Mouse (Mus musculus) macrophage (primary cell): ENCODE data around the gene Sec31a. TPM values are rescaled to one million over a fixed set of nuclear protein-coding genes. Genes with fewer than 3 reads are reported as not detected.
"Not testable (repeated sequence)": the region's sequence is repeated elsewhere in the genome, so short reads cannot be mapped to it uniquely, and the experiment has no call there.

Experiments used
- H3K27ac ChIP-seq: fragments of 350-480 bp; formaldehyde crosslinking; 2 replicates; pipeline ENCODE4 v1.9.0; 2021
- H3K36me3 ChIP-seq: fragments of 350-480 bp; formaldehyde crosslinking; 2 replicates; pipeline ENCODE4 v1.9.0; 2021; ENCODE audit errors: inconsistent target
- H3K4me3 ChIP-seq: fragments of 350-480 bp; formaldehyde crosslinking; 2 replicates; pipeline ENCODE4 v1.9.0; 2021; ENCODE audit errors: inconsistent target
- H3K79me2 ChIP-seq: fragments of 350-480 bp; formaldehyde crosslinking; 2 replicates; pipeline ENCODE4 v1.9.0; 2021; ENCODE audit errors: inconsistent target
- WGBS: methylation state at CpG from one replicate; pipeline ENCODE4 v1.1.7; 2026; ENCODE audit warnings: inconsistent platforms; ENCODE audit not compliant: missing documents; 5-methylcytosine and 5-hydroxymethylcytosine counted together
- polyA plus RNA-seq: library from polyadenylated mRNA; stranded (reverse); fragments of 250-400 nt; gene quantifications from 3 replicates; pipeline ENCODE4 v1.2.4, GENCODE M21; 2018; ENCODE audit warnings: inconsistent platforms

Gene Sec31a
- polyA plus RNA-seq, 1 experiment from 2014 or later = 148 TPM

DNA sequence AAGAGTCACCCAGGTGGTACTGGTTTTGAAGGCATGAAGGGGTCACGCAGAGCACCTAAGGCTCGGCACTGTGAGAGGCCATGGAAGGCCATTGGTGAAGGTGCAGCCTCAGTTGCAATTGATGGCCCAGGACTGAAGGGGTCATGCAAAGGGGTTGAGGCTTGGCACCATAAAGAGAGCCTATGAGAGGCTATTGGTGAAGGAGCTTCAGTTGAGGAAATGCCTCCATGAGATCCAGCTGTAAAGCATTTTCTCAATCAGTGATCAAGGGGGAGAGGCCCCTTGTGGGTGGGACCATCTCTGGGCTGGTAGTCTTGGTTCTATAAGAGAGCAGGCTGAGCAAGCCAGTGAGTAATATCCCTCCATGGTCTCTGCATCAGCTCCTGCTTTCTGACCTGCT lies 9.8 kb upstream of the Sec31a start:
- Histone ChIP-seq H3K36me3 (peaks cover 32% of the 10 kb centered on the region; the same call in 1 of the 2 replicates), H3K79me2 (peaks cover 81% of the 10 kb centered on the region)
- 93% methylated on average over 2 of the region's 2 CpGs for WGBS
- not testable (repeated sequence) for H3K4me3 ChIP-seq, H3K27ac ChIP-seq

DNA sequence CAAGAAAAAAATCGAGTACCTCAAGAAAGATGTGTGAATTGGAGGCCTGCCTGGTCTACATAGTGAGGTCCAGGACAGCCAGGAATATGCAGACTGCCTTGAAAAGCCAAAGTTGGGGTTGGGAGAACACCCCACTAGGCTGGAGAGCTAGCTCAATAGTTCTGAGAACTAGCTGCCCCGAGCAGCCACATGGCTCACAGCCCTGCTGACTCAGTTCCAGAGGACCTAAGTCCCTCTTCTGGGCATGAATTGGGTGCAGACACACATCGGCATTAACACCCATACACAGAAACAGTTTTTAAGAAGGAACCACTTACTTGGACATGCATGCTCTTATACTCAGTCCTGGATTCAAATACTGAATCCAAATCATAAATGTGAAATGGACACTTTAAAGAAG lies 8.2 kb upstream of the Sec31a start:
- 48% methylated on average over 3 of the region's 3 CpGs for WGBS

DNA sequence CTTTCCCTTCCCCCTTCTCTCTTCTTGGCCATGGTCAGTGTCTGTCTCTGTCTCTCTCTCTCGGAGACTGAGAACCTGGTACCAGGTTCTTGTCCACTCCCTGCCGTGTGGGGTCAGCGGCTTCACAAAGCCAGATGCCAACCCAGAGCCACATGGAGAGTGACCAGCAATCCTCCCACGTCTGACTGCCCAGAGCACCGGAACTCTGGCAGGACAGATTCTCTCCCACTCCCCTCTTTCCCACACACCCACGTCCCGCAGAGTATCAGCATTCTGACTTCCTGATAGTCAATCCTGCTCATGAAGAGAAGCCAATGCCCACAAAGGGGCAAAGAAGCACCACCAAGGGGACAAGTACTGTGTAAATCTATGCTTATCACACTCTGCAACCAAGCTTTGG lies 7.6 kb upstream of the Sec31a start:
- no peak overlapping the region for H3K27ac ChIP-seq
- peaks cover 75% of the 10 kb centered on the region for H3K79me2 ChIP-seq
- peaks cover 32% of the 10 kb centered on the region; the same call in 1 of the 2 replicates for H3K36me3 ChIP-seq
- no peak overlapping the region for H3K4me3 ChIP-seq
- WGBS = 89% methylated on average over 7 of the region's 7 CpGs

More for the DNA sequence above, 8.2 kb upstream of the Sec31a start:
- Histone ChIP-seq H3K36me3 (peaks cover 32% of the 10 kb centered on the region; the same call in 1 of the 2 replicates), H3K27ac (no peak overlapping the region), H3K79me2 (peaks cover 81% of the 10 kb centered on the region), H3K4me3 (no peak overlapping the region)

DNA sequence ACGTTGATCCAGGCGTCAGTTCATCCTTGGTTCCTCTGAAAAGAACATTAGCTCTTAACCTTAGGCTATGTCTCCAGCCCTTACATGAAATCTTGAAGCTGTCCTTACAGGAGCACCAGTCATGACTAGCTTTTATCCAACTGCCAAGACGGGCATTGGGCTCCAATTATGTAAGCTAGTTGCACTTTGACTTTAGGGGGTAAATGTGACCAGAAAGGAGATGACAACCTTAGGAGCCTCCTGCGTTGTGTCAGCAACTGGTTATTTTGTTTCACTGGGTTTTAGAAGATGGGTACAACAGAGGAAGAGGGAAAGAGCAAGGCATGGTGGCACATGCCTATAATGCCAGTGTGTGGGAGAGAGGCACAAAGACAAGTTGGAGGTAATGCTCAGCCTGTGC lies 2.8 kb upstream of the Sec31a start:
- 92% methylated on average over 4 of the region's 4 CpGs for WGBS
- Histone ChIP-seq H3K36me3 (peaks cover 16% of the 10 kb centered on the region; the same call in 1 of the 2 replicates), H3K4me3 (no peak overlapping the region), H3K27ac (no peak overlapping the region), H3K79me2 (peaks cover 47% of the 10 kb centered on the region)

DNA sequence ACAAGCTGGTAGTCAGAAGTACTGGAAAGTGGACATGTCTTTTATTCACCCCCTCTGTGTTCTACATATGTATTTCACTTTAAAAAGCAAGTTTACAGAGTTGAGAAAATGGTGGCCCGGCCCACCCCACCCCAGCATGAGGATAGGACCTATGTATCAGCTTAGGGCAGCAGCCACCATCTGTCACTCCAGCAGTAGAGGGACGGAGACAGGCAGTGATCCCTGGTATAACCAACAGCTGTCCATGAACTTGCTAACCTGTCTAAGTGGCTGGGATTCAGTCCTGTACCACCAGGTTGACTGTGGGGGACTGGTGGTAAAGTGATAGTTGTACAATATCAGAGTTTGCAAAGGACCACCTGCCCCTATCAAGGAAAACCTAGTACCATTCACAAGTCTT lies 2.0 kb upstream of the Sec31a start:
- Histone ChIP-seq H3K79me2 (peaks cover 47% of the 10 kb centered on the region), H3K36me3 (peaks cover 10% of the 10 kb centered on the region; the same call in 1 of the 2 replicates), H3K27ac (no peak overlapping the region), H3K4me3 (no peak overlapping the region)
- 92% methylated on average over 2 of the region's 2 CpGs for WGBS

DNA sequence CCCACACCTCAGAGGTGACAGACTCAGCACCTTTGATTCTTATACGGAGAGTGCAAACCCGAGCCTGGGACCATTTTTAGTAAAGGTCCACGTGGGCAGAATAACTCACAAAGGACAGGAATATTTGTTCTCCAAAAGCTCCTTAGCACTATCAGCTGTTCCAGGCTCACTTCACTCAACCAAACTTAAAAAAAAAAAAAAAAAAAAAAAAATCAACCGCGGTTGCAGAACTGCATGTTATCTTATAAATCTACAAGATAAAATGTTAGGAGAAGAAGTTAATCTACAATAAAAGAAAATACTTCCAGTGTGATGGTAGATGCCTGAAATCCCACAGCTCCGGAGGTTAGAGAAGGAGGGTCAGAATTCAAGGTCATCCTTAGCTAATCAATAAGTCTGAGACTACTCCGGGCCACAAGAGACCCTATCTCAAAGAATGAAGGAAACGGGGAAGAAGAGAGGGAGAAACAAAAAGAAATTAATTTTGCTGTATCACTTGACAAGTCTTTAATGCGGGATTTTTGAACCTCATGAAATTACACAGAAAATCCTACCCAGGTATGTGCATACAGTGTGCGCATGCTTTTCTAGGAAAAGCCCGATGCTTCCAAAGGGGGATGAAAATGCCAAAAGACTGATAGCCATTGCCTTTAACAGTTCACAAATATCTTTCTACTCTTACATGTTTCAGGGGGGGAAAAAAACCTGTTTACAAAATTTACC lies 1.4 kb downstream of the Sec31a start:
- Histone ChIP-seq H3K27ac (no peak overlapping the region), H3K36me3 (no peaks in the 10 kb centered on the region), H3K79me2 (peaks cover 62% of the 10 kb centered on the region), H3K4me3 (peak overlapping the region; percentile 74)
- WGBS = 61% methylated on average over 9 of the region's 11 CpGs

DNA sequence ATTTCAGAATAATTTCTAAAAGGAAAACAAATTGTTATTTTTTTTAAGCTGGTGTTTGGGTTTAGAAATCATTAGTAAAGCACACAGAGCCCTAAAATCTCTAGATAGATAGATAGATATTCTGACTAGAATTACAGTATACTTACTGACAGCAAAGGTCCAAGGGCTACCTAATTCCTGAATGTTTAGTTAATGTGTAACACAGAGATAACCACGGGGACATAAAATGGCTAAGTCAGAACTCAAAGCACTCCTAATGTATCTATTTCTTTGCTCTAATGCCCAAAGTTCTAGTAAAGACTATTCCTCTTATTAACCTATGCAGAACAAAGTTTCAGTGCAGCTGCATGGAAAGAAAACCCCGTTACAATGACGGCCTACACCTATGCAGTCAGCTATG lies 3.1 kb downstream of the Sec31a start:
- WGBS = 93% methylated on average over 3 of the region's 3 CpGs
- Histone ChIP-seq H3K36me3 (no peaks in the 10 kb centered on the region), H3K79me2 (peaks cover 79% of the 10 kb centered on the region), H3K4me3 (no peak overlapping the region), H3K27ac (no peak overlapping the region)

DNA sequence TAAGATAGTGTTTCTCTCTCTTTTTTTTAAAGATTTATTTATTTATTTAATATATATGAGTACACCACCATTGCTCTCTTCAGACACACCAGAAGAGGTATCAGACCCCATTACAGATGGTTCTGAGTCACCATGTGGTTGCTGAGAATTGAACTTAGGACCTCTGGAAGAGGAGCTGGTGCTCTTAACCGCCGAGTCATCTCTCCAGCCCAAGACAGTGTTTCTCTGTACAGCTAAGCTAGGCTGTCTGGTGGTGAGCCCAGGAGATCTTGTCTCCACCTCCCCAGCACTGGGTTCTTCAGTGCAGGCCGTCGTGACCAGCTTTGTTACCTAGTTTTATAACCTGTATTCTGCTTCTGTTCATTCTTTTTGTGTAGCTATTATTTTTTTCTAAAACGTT lies 5.8 kb downstream of the Sec31a start:
- Histone ChIP-seq H3K36me3 (peaks cover 17% of the 10 kb centered on the region), H3K79me2 (peaks cover 78% of the 10 kb centered on the region), H3K27ac (no peak overlapping the region), H3K4me3 (no peak overlapping the region)
- 84% methylated on average over 5 of the region's 5 CpGs for WGBS

DNA sequence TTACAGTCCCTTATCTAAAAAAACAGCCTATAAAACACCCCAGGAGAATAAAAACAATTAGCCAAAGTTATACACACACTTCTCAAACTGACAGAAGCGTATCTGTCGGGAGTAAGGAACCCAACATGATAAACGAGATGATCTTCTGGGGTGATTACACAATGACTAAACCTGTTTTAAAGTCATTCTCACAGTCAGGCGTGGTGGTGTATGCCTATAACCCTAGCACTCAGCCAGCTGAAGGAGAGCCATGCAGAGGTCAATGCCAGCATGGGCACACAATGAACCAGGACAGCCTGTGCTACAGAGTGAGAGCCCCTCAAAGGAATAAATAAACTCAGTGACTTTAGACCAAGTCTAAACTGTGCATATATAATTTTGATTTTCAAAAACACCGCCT lies 7.5 kb downstream of the Sec31a start:
- H3K36me3 ChIP-seq = peaks cover 34% of the 10 kb centered on the region
- no peak overlapping the region for H3K27ac ChIP-seq
- H3K79me2 ChIP-seq = peaks cover 60% of the 10 kb centered on the region
- 80% methylated on average over 5 of the region's 5 CpGs for WGBS
- H3K4me3 ChIP-seq = no peak overlapping the region

DNA sequence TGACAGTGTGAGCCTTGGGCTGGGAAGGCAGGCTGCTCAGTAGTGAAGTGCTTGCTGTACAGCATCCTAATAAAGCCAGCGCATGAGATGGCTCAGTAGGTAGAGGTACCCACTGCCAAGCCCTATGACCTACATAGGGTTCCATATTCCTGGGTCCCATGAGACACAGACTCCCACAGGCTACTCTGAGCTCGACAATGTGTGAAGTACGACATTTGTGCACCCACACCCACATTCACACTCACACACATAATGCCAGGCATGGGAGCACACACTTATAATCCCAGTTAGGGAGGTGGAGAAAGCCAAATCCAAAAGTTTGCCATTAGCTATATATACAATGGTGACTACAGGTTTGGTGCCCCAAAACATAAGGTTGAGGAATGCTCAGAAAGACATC lies 19.3 kb downstream of the Sec31a start:
- Histone ChIP-seq H3K4me3 (no peak overlapping the region), H3K79me2 (no peaks in the 10 kb centered on the region), H3K36me3 (peaks cover 75% of the 10 kb centered on the region), H3K27ac (no peak overlapping the region)
- 95% methylated on average over 3 of the region's 3 CpGs for WGBS

DNA sequence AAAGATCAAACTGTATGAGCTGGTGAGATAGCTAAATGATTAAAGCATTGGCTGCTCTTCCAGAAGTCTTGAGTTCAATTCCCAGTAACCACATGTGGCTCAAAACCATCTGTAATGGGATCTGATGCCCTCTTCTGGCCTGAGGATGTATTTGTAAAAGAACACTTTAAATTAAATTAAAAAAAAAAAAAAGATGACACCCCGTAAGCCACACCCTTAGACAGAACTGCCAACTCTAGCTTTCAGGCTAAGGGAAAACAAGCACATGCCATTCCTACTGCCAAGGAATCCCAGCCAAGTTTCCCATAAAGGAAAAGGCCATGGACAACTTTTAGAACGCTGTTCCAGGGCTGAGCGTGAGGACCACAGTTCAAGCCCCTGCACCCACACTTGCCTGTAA lies 22.4 kb downstream of the Sec31a start:
- Histone ChIP-seq H3K4me3 (no peak overlapping the region), H3K27ac (no peak overlapping the region), H3K79me2 (no peaks in the 10 kb centered on the region), H3K36me3 (peaks cover 85% of the 10 kb centered on the region)
- WGBS = 94% methylated on average over 3 of the region's 3 CpGs

DNA sequence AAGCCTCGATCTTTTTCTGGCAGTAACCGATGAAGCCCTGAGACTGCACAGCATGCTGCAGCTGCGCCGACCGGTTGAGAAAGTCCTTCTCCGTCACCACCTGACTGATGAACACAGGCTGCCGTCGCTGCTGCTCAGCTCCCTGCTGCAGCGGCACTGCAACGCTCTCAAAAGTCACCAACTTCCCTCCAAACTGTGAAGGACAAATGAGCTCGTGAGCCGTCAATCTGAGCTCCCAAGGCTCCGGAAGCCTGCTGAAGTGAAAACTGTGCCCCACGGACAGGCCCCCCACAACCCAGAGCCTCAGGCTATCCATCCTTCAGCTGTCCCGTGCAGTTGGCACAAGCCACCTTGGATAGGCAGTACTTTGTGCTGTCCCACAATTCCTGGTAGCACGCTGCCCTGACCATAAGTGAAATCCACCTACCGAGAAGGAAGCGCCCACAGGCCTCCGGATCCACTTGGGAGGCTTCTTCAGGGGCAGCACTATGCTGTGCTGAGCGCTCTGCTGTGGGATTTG lies 23.5 kb downstream of the Sec31a start:
- no peak overlapping the region for H3K4me3 ChIP-seq
- peaks cover 87% of the 10 kb centered on the region for H3K36me3 ChIP-seq
- H3K27ac ChIP-seq = no peak overlapping the region
- no peaks in the 10 kb centered on the region for H3K79me2 ChIP-seq
- 92% methylated on average over 20 of the region's 20 CpGs for WGBS

DNA sequence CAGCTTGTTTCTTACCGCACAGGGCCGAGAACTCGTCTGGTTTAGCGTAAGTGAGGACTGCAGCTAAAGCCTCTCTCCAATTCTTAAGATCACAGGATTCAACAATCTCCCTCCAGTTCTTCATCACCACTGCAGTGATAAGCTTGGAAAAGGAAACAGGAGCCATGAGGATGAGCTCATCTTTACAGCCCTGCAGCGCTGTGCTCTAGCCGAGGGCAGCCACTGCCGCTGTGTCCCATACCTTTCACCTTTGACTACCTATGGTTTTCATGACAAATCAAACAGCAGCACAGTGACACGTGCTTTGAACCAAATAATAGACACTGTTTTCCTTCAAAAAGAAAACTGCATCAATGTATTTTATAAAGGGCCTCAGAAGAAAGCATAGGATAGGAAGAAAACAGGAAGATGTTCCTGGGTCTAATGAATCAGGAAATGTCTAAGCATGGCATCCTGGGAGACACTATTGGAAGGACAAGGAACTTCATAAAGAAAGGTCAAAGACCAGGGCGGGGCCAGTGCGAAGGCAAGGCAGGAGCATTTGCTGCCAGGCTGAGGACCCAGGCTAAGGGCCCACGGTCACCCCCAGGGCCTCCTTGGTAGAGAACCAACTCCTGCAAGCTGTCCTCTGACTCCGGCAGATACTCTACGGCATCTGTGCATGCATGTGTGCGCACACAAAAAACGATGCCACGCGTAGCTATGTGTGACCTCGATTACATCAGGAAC lies 32.1 kb downstream of the Sec31a start:
- WGBS = 97% methylated on average over 18 of the region's 18 CpGs
- Histone ChIP-seq H3K27ac (no peak overlapping the region), H3K79me2 (no peaks in the 10 kb centered on the region), H3K4me3 (no peak overlapping the region), H3K36me3 (peaks cover 88% of the 10 kb centered on the region)

DNA sequence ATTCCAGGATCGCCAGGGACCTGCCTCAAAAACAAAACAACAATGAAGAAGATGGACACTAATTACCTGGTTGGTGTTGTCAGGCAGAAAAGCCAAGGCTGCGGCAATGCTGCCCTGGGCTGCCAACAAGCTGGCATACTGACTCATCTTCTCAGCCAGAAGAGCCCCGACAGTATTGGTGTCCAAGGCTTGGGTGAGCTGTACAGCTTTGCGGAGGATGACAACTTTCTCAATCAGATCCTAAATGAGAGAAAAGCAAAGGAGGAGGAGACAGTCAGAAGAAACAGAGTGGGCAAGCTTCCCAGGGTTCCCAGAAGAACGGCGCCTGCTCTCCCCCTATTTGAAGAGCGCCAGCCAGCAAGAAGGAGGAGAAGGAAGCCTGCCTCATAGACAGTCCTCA lies 34.9 kb downstream of the Sec31a start:
- 95% methylated on average over 7 of the region's 7 CpGs for WGBS
- Histone ChIP-seq H3K27ac (no peak overlapping the region), H3K79me2 (no peaks in the 10 kb centered on the region), H3K4me3 (no peak overlapping the region), H3K36me3 (peaks cover 91% of the 10 kb centered on the region)

DNA sequence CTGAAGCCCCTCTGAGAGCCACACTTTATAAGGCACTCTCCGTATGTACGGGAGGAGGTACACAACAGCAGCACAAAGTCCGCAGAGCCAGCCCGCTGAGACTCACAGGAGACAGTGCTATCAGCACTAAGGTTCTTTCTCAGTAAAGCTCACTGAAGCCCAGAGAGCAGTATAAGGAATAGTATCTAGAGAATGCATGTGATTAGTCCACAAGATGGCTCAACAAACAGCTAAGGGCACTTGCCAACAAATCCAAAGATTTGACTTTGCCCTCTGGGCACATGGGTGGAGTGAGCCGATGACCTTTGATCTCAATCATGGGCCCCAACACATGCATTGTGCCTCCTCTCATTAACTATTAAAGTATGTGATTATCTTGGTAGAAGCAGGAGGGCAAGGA lies 35.8 kb downstream of the Sec31a start:
- Histone ChIP-seq H3K36me3 (peaks cover 91% of the 10 kb centered on the region), H3K79me2 (no peaks in the 10 kb centered on the region), H3K4me3 (no peak overlapping the region), H3K27ac (no peak overlapping the region)
- WGBS = 94% methylated on average over 5 of the region's 5 CpGs
